Mouse (Mus musculus) heart, embryonic 16.5 days (tissue): ENCODE results near the gene Chrna9. TPM values are rescaled to one million over a fixed set of nuclear protein-coding genes. Genes with fewer than 3 reads are reported as not detected.

Experiments used
- ATAC-seq: fragments of 200-750 bp; cut with Nextera tagmentation; replicated peaks from 2 replicates; pipeline ENCODE4 v1.8.0; 2017; ENCODE audit warnings: moderate number of reproducible peaks; ENCODE audit not compliant: insufficient read depth, low FRiP score; ENCODE audit errors: extremely low read depth
- H3K27ac ChIP-seq: fragments of 300-500 bp; sonication (generic); 2 replicates; pipeline ENCODE4 v1.5.1; 2014; ENCODE audit warnings: mild to moderate bottlenecking, low read length, control low read depth, moderate library complexity
- H3K27me3 ChIP-seq: fragments of 300-500 bp; sonication (generic); 2 replicates; pipeline ENCODE4 v1.6.1; 2014; ENCODE audit warnings: low read length, mixed read lengths; ENCODE audit not compliant: control insufficient read depth, insufficient read depth
- H3K36me3 ChIP-seq: fragments of 300-500 bp; sonication (generic); 2 replicates; pipeline ENCODE4 v1.6.1; 2014; ENCODE audit not compliant: control insufficient read depth, insufficient read depth
- H3K4me1 ChIP-seq: fragments of 300-500 bp; sonication (generic); 2 replicates; pipeline ENCODE4 v1.6.1; 2014; ENCODE audit warnings: low read length, mixed read lengths; ENCODE audit not compliant: control insufficient read depth, insufficient read depth
- H3K4me2 ChIP-seq: fragments of 300-500 bp; sonication (generic); 2 replicates; pipeline ENCODE4 v1.6.1; 2014; ENCODE audit warnings: low read depth, mild to moderate bottlenecking, control low read depth, low read length
- H3K4me3 ChIP-seq: fragments of 300-500 bp; sonication (generic); 2 replicates; pipeline ENCODE4 v1.5.1; 2014; ENCODE audit warnings: mild to moderate bottlenecking, control low read depth, low read length
- H3K9ac ChIP-seq: fragments of 300-500 bp; sonication (generic); 2 replicates; pipeline ENCODE4 v1.6.1; 2014; ENCODE audit warnings: low read length, control low read depth
- H3K9me3 ChIP-seq: fragments of 300-500 bp; sonication (generic); replicated peaks from 2 replicates; pipeline ENCODE4 v1.6.1; 2016; ENCODE audit warnings: low read length; ENCODE audit not compliant: control insufficient read depth
- WGBS: fragments of 180-500 bp; shearing (Covaris S2); extraction: QIAGEN DNeasy Blood & Tissue Kit; methylation state at CpG from one replicate; pipeline ENCODE4 v1.1.7; 2014; 5-methylcytosine and 5-hydroxymethylcytosine counted together
- polyA plus RNA-seq: library from polyadenylated mRNA; unstranded; fragments of >200 nt; fragmentation: Nextera tagmentation; extraction: Ambion mirVana; gene quantifications from 2 replicates; pipeline ENCODE4 v1.2.1, GENCODE M21; 2015

Chrna9 gene
- polyA plus RNA-seq, 1 experiment from 2014 or later, result 7.6 TPM

- H3K4me2 ChIP-seq, result no peak overlapping the region
- H3K9ac ChIP-seq, result no peak overlapping the region
- ATAC-seq, result no peak
- no peaks in the 10 kb centered on the region for H3K4me1 ChIP-seq
- H3K4me3 ChIP-seq, result no peak overlapping the region
- H3K36me3 ChIP-seq, result no peaks in the 10 kb centered on the region
- H3K27me3 ChIP-seq, result no peaks in the 10 kb centered on the region
- 71% methylated on average over 5 of the region's 5 CpGs for WGBS
- H3K9me3 ChIP-seq, result no peaks in the 10 kb centered on the region
- 0 out of 2 replicates have a peak overlapping the region, but pooled peaks have one; percentile 9 for H3K27ac ChIP-seq
Measured at GRCm38 (mm10) chr5:65912201-65912600, 22.5 kb upstream of the Chrna9 start.

- Histone ChIP-seq H3K27me3 (no peaks in the 10 kb centered on the region), H3K4me3 (no peak overlapping the region), H3K4me2 (no peak overlapping the region), H3K4me1 (no peaks in the 10 kb centered on the region), H3K36me3 (no peaks in the 10 kb centered on the region), H3K9me3 (no peaks in the 10 kb centered on the region), H3K9ac (no peak overlapping the region), H3K27ac (no peak overlapping the region)
- 85% methylated on average over 9 of the region's 9 CpGs for WGBS
- no peak for ATAC-seq
Measured at GRCm38 (mm10) chr5:65913126-65913525, 21.6 kb upstream of the Chrna9 start.

GRCm38 (mm10) chr5:65914342-65914741, 20.4 kb upstream of the Chrna9 start:
- Histone ChIP-seq H3K27me3 (no peaks in the 10 kb centered on the region), H3K36me3 (no peaks in the 10 kb centered on the region), H3K27ac (no peak overlapping the region), H3K9ac (no peak overlapping the region), H3K4me1 (no peaks in the 10 kb centered on the region), H3K4me2 (no peak overlapping the region), H3K4me3 (no peak overlapping the region), H3K9me3 (no peaks in the 10 kb centered on the region)
- ATAC-seq, result no peak
- 85% methylated on average over 7 of the region's 7 CpGs for WGBS

- H3K36me3 ChIP-seq, result no peaks in the 10 kb centered on the region
- no peaks in the 10 kb centered on the region for H3K4me1 ChIP-seq
- H3K4me3 ChIP-seq, result no peak overlapping the region
- H3K27me3 ChIP-seq, result no peaks in the 10 kb centered on the region
- no peak overlapping the region for H3K27ac ChIP-seq
- ATAC-seq, result no peak
- WGBS, result 81% methylated on average over 5 of the region's 5 CpGs
- H3K4me2 ChIP-seq, result no peak overlapping the region
- no peak overlapping the region for H3K9ac ChIP-seq
- no peaks in the 10 kb centered on the region for H3K9me3 ChIP-seq
Measured at GRCm38 (mm10) chr5:65916930-65917329, 17.8 kb upstream of the Chrna9 start.

GRCm38 (mm10) chr5:65918601-65919000, 16.1 kb upstream of the Chrna9 start:
- no peak overlapping the region for H3K4me3 ChIP-seq
- no peaks in the 10 kb centered on the region for H3K4me1 ChIP-seq
- H3K9ac ChIP-seq, result no peak overlapping the region
- H3K27ac ChIP-seq, result no peak overlapping the region
- no peaks in the 10 kb centered on the region for H3K36me3 ChIP-seq
- H3K9me3 ChIP-seq, result no peaks in the 10 kb centered on the region
- no peak for ATAC-seq
- 74% methylated on average over 3 of the region's 3 CpGs for WGBS
- no peaks in the 10 kb centered on the region for H3K27me3 ChIP-seq
- no peak overlapping the region for H3K4me2 ChIP-seq

GRCm38 (mm10) chr5:65919326-65919725, 15.4 kb upstream of the Chrna9 start:
- no peaks in the 10 kb centered on the region for H3K36me3 ChIP-seq
- H3K4me3 ChIP-seq, result no peak overlapping the region
- H3K4me1 ChIP-seq, result no peaks in the 10 kb centered on the region
- ATAC-seq, result 0 out of 2 replicates have a peak, but pooled peaks have one; percentile 32
- WGBS, result 68% methylated on average over 12 of the region's 12 CpGs
- H3K9ac ChIP-seq, result no peak overlapping the region
- no peaks in the 10 kb centered on the region for H3K27me3 ChIP-seq
- no peak overlapping the region for H3K27ac ChIP-seq
- H3K9me3 ChIP-seq, result no peaks in the 10 kb centered on the region
- no peak overlapping the region for H3K4me2 ChIP-seq

- no peaks in the 10 kb centered on the region for H3K27me3 ChIP-seq
- no peak overlapping the region for H3K27ac ChIP-seq
- no peaks in the 10 kb centered on the region for H3K4me1 ChIP-seq
- ATAC-seq, result no peak
- no peaks in the 10 kb centered on the region for H3K36me3 ChIP-seq
- H3K9ac ChIP-seq, result no peak overlapping the region
- 96% methylated on average over 3 of the region's 3 CpGs for WGBS
- no peaks in the 10 kb centered on the region for H3K9me3 ChIP-seq
- H3K4me2 ChIP-seq, result no peak overlapping the region
- H3K4me3 ChIP-seq, result no peak overlapping the region
Measured at GRCm38 (mm10) chr5:65919904-65920303, 14.8 kb upstream of the Chrna9 start.

GRCm38 (mm10) chr5:65920701-65921426, 13.9 kb upstream of the Chrna9 start:
- no peak for ATAC-seq
- no peaks in the 10 kb centered on the region for H3K9me3 ChIP-seq
- no peak overlapping the region for H3K4me2 ChIP-seq
- H3K9ac ChIP-seq, result no peak overlapping the region
- WGBS, result 81% methylated on average over 12 of the region's 12 CpGs
- H3K27ac ChIP-seq, result no peak overlapping the region
- no peaks in the 10 kb centered on the region for H3K36me3 ChIP-seq
- H3K4me1 ChIP-seq, result no peaks in the 10 kb centered on the region
- H3K4me3 ChIP-seq, result no peak overlapping the region
- no peaks in the 10 kb centered on the region for H3K27me3 ChIP-seq

GRCm38 (mm10) chr5:65921477-65922138, 13.1 kb upstream of the Chrna9 start:
- Histone ChIP-seq H3K27ac (no peak overlapping the region), H3K9me3 (no peaks in the 10 kb centered on the region), H3K4me3 (no peak overlapping the region), H3K4me2 (no peak overlapping the region), H3K27me3 (no peaks in the 10 kb centered on the region), H3K9ac (no peak overlapping the region), H3K4me1 (no peaks in the 10 kb centered on the region), H3K36me3 (no peaks in the 10 kb centered on the region)
- ATAC-seq, result no peak
- WGBS, result 70% methylated on average over 9 of the region's 9 CpGs
